Mouse (Mus musculus): ENCODE data around the gene Eif4g1. TPM values are rescaled to one million over a fixed set of nuclear protein-coding genes. Genes with fewer than 3 reads are reported as not detected.

Gene Eif4g1
- polyA plus RNA-seq, 1 experiment = 96.5 TPM

- WGBS = 91% methylated on average over 21 of the region's 21 CpGs
These were observed 40.3 kb downstream of the Eif4g1 start for GRCm38 (mm10) chr16:20708220-20708938.

GRCm38 (mm10) chr16:20708939-20709734 lies 41.0 kb downstream of the Eif4g1 start:
- TF ChIP-seq CTCF (IDR thresholded peaks at IDR 0.05; ENCODE audit: insufficient read depth, low read depth, low read length) (peak; percentile 76), POLR2A (IDR thresholded peaks at IDR 0.05; ENCODE audit: insufficient read depth, low read depth, low read length) (no peak)
- Histone ChIP-seq H3K4me3 (ENCODE audit: insufficient read depth, low read depth, low read length) (no peak overlapping the region), H3K27ac (ENCODE audit: insufficient read depth, low read depth, low read length) (no peak overlapping the region), H3K4me1 (ENCODE audit: control insufficient read depth, insufficient read depth, low read length) (peaks cover 24% of the 10 kb centered on the region)
- WGBS = 76% methylated on average over 19 of the region's 19 CpGs

More at GRCm38 (mm10) chr16:20708220-20708938, 40.3 kb downstream of the Eif4g1 start:
- H3K4me1 ChIP-seq (ENCODE audit: control insufficient read depth, insufficient read depth, low read length) = peaks cover 17% of the 10 kb centered on the region
- TF ChIP-seq POLR2A (IDR thresholded peaks at IDR 0.05; ENCODE audit: insufficient read depth, low read depth, low read length) = no peak
- TF ChIP-seq CTCF (IDR thresholded peaks at IDR 0.05; ENCODE audit: insufficient read depth, low read depth, low read length) = no peak
- no peak overlapping the region for H3K27ac ChIP-seq (ENCODE audit: insufficient read depth, low read depth, low read length)
- no peak overlapping the region for H3K4me3 ChIP-seq (ENCODE audit: insufficient read depth, low read depth, low read length)

- peaks cover 35% of the 10 kb centered on the region for H3K4me1 ChIP-seq (ENCODE audit: control insufficient read depth, insufficient read depth, low read length)
- H3K27ac ChIP-seq (ENCODE audit: insufficient read depth, low read depth, low read length) = no peak overlapping the region
- TF ChIP-seq CTCF (IDR thresholded peaks at IDR 0.05; ENCODE audit: insufficient read depth, low read depth, low read length) (no peak), POLR2A (IDR thresholded peaks at IDR 0.05; ENCODE audit: insufficient read depth, low read depth, low read length) (no peak)
- H3K4me3 ChIP-seq (ENCODE audit: insufficient read depth, low read depth, low read length) = no peak overlapping the region
- 93% methylated on average over 11 of the region's 11 CpGs for WGBS
These were observed 42.3 kb downstream of the Eif4g1 start for GRCm38 (mm10) chr16:20710370-20710769.

GRCm38 (mm10) chr16:20710810-20711209 lies 42.7 kb downstream of the Eif4g1 start:
- Histone ChIP-seq H3K4me3 (ENCODE audit: insufficient read depth, low read depth, low read length) (no peak overlapping the region), H3K27ac (ENCODE audit: insufficient read depth, low read depth, low read length) (no peak overlapping the region), H3K4me1 (ENCODE audit: control insufficient read depth, insufficient read depth, low read length) (peaks cover 35% of the 10 kb centered on the region)
- TF ChIP-seq CTCF (IDR thresholded peaks at IDR 0.05; ENCODE audit: insufficient read depth, low read depth, low read length) (no peak), POLR2A (IDR thresholded peaks at IDR 0.05; ENCODE audit: insufficient read depth, low read depth, low read length) (no peak)
- 72% methylated on average over 4 of the region's 4 CpGs for WGBS

GRCm38 (mm10) chr16:20712190-20712589 lies 44.1 kb downstream of the Eif4g1 start:
- TF ChIP-seq CTCF (IDR thresholded peaks at IDR 0.05; ENCODE audit: insufficient read depth, low read depth, low read length) (no peak), POLR2A (IDR thresholded peaks at IDR 0.05; ENCODE audit: insufficient read depth, low read depth, low read length) (no peak)
- no peak overlapping the region for H3K27ac ChIP-seq (ENCODE audit: insufficient read depth, low read depth, low read length)
- 80% methylated on average over 9 of the region's 9 CpGs for WGBS
- no peak overlapping the region for H3K4me3 ChIP-seq (ENCODE audit: insufficient read depth, low read depth, low read length)
- peaks cover 30% of the 10 kb centered on the region for H3K4me1 ChIP-seq (ENCODE audit: control insufficient read depth, insufficient read depth, low read length)

- no peak for TF ChIP-seq POLR2A (IDR thresholded peaks at IDR 0.05; ENCODE audit: insufficient read depth, low read depth, low read length)
- TF ChIP-seq CTCF (IDR thresholded peaks at IDR 0.05; ENCODE audit: insufficient read depth, low read depth, low read length) = no peak
- H3K4me1 ChIP-seq (ENCODE audit: control insufficient read depth, insufficient read depth, low read length) = peaks cover 24% of the 10 kb centered on the region
- no peak overlapping the region for H3K27ac ChIP-seq (ENCODE audit: insufficient read depth, low read depth, low read length)
- H3K4me3 ChIP-seq (ENCODE audit: insufficient read depth, low read depth, low read length) = no peak overlapping the region
- WGBS = 85% methylated on average over 7 of the region's 7 CpGs
These were observed 44.8 kb downstream of the Eif4g1 start for GRCm38 (mm10) chr16:20712889-20713288.

- 48% methylated on average over 11 of the region's 11 CpGs for WGBS
- TF ChIP-seq CTCF (IDR thresholded peaks at IDR 0.05; ENCODE audit: insufficient read depth, low read depth, low read length) = no peak
- TF ChIP-seq POLR2A (IDR thresholded peaks at IDR 0.05; ENCODE audit: insufficient read depth, low read depth, low read length) = no peak
- peaks cover 25% of the 10 kb centered on the region for H3K4me1 ChIP-seq (ENCODE audit: control insufficient read depth, insufficient read depth, low read length)
- H3K4me3 ChIP-seq (ENCODE audit: insufficient read depth, low read depth, low read length) = peak overlapping the region; percentile 77; the same call in 1 of the 2 replicates
- H3K27ac ChIP-seq (ENCODE audit: insufficient read depth, low read depth, low read length) = no peak overlapping the region
These were observed 46.4 kb downstream of the Eif4g1 start for GRCm38 (mm10) chr16:20714307-20715080.

- TF ChIP-seq CTCF (IDR thresholded peaks at IDR 0.05; ENCODE audit: insufficient read depth, low read depth, low read length) (no peak), POLR2A (IDR thresholded peaks at IDR 0.05; ENCODE audit: insufficient read depth, low read depth, low read length) (no peak)
- Histone ChIP-seq H3K27ac (ENCODE audit: insufficient read depth, low read depth, low read length) (no peak overlapping the region), H3K4me1 (ENCODE audit: control insufficient read depth, insufficient read depth, low read length) (peaks cover 25% of the 10 kb centered on the region), H3K4me3 (ENCODE audit: insufficient read depth, low read depth, low read length) (peak overlapping the region; percentile 77)
- 74% methylated on average over 2 of the region's 2 CpGs for WGBS
These were observed 47.0 kb downstream of the Eif4g1 start for GRCm38 (mm10) chr16:20715161-20715560.
